Mouse (Mus musculus): ENCODE data around the gene Ppa1. TPM values are rescaled to one million over a fixed set of nuclear protein-coding genes. Genes with fewer than 3 reads are reported as not detected.

Ppa1 gene
- polyA plus RNA-seq, 1 experiment from 2014 or later, result 18.5 TPM

DNA sequence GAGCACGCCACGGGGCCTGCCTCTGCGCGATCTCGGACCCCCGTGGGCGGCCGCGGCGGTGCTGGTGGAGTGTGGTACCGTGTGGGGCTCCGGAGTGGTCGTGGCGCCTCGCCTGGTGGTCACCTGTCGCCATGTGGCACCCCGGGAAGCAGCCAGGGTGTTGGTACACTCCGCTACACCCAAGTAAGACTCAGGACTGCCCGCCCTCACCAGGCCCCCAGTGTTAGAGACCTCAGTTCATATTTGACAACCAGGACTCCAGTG is 48.1 kb downstream of the Ppa1 start:
- Histone ChIP-seq H3K79me2 (ENCODE audit: inconsistent target) (peaks cover 14% of the 10 kb centered on the region; the same call in 1 of the 2 replicates), H3K36me3 (ENCODE audit: inconsistent target) (peaks cover 7% of the 10 kb centered on the region), H3K4me3 (ENCODE audit: inconsistent target) (peak overlapping the region; percentile 8; the same call in 1 of the 2 replicates), H3K27ac (no peak overlapping the region)
- WGBS (ENCODE audit: missing documents), result 29% methylated on average over 8 of the region's 19 CpGs

DNA sequence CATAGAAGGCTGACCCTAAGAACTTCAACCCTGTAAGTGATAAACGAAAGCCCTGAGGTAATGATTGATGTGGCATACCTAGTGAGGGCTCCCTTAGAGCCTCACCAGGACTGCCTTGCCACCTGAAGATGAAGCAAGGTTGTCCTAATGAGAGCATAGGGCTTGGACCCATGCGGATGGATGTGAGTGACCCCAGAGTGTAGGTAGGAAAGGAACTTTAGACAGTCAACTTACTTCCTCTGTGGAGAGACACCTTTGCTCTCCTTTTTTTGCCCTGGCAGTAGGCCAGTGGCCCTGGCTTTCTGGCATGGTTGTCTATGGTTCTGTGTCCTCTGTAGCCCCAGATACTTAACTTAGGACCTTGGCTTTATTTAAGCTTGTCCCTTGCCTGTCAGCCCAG is 48.7 kb downstream of the Ppa1 start:
- H3K27ac ChIP-seq, result no peak overlapping the region
- peaks cover 7% of the 10 kb centered on the region; the same call in 1 of the 2 replicates for H3K36me3 ChIP-seq (ENCODE audit: inconsistent target)
- peak overlapping the region; percentile 8; the same call in 1 of the 2 replicates for H3K4me3 ChIP-seq (ENCODE audit: inconsistent target)

DNA sequence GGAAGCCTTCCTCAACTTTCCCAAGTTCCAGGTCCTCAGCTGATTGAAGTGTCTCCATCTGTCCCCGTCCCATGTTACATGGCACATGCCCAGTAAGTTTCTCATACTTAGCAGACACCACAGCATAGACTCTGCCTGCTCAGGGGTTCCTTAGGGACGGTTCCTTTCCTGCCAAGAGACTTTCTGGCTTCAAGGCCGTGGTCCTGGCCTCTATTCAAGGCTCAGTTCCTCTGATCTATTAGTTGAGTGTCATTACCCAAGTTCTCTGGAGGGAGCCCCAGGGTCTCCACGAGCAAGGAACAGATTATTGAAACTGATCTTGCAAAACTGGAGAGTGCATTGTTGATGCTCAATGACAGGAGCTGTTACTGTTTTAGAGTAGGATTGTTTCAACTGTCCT is 56.3 kb downstream of the Ppa1 start:
- Histone ChIP-seq H3K4me3 (ENCODE audit: inconsistent target) (no peak overlapping the region), H3K79me2 (ENCODE audit: inconsistent target) (no peaks in the 10 kb centered on the region), H3K27ac (no peak overlapping the region), H3K36me3 (ENCODE audit: inconsistent target) (peaks cover 18% of the 10 kb centered on the region; the same call in 1 of the 2 replicates)
- 90% methylated on average over 4 of the region's 4 CpGs for WGBS (ENCODE audit: missing documents)

More for the DNA sequence above, 48.7 kb downstream of the Ppa1 start:
- H3K79me2 ChIP-seq (ENCODE audit: inconsistent target), result peaks cover 14% of the 10 kb centered on the region; the same call in 1 of the 2 replicates
- 91% methylated on average over 2 of the region's 2 CpGs for WGBS (ENCODE audit: missing documents)

DNA sequence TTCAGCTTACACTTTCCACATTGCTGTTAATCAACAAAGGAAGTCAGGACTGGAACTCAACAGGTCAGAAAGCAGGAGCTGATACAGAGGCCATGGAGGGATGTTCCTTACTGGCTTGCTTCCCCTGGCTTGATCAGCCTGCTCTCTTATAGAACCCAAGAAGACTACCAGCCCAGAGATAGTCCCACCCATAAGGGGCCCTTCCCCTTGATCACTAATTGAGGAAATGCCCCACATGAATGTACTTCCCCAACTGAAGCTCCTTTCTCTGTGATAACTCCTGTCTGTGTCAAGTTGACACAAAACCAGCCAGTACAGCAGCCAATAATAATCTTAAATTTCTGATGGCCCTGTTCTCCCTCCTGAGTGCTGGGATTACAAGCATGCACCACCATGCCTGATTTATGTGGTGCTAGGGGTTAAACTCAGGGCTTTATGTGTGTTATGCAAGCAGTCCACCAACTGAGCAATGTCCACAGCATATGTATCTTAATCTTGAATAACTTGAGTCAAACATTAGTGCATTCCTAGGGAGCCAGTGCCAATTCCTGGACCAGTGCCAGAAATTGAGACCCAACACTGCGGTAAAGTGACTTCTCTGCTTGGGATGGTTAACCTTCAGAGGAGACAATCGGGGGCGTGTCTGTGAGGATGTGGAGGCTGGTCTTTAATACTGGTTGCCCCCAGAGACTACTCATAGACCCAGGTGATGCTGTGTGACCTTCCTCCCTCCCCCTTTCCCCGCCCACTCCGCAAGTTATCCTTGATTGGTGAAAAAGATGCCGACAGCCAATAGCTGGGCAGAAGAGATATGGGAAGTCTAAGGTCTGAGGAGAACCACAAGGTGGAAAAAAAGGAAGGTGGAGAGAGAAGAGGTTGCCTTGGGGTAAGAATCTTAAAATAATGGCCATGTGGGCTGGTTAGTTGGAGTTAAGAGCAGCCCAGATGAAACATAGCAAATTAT is 58.3 kb downstream of the Ppa1 start:
- H3K4me3 ChIP-seq (ENCODE audit: inconsistent target), result no peak overlapping the region
- H3K36me3 ChIP-seq (ENCODE audit: inconsistent target), result peaks cover 14% of the 10 kb centered on the region; the same call in 1 of the 2 replicates
- H3K27ac ChIP-seq, result no peak overlapping the region
- 91% methylated on average over 6 of the region's 6 CpGs for WGBS (ENCODE audit: missing documents)
- no peaks in the 10 kb centered on the region for H3K79me2 ChIP-seq (ENCODE audit: inconsistent target)

DNA sequence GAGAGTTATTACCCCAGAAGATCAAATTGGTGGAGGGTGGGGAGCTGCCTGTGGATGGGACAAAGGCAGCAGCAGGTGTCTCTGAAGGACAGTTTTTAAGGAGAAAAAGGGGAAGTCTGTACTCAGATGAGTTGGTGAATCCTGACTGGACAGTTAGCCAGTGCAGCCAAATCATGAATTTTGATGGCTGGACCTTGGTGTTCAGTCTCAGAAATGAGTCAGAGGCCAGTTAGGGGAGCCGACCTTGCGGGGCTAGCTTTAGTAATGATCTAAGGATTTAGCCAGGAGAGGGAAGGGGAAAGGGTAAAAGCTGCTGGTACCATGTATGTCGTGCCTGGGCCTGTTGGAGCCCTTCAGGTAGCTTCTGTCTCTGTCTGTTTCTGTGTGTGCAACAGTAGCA is 65.2 kb downstream of the Ppa1 start:
- Histone ChIP-seq H3K79me2 (ENCODE audit: inconsistent target) (no peaks in the 10 kb centered on the region; the same call in 1 of the 2 replicates), H3K36me3 (ENCODE audit: inconsistent target) (no peaks in the 10 kb centered on the region), H3K4me3 (ENCODE audit: inconsistent target) (no peak overlapping the region), H3K27ac (no peak overlapping the region)
- 85% methylated on average over 3 of the region's 3 CpGs for WGBS (ENCODE audit: missing documents)

DNA sequence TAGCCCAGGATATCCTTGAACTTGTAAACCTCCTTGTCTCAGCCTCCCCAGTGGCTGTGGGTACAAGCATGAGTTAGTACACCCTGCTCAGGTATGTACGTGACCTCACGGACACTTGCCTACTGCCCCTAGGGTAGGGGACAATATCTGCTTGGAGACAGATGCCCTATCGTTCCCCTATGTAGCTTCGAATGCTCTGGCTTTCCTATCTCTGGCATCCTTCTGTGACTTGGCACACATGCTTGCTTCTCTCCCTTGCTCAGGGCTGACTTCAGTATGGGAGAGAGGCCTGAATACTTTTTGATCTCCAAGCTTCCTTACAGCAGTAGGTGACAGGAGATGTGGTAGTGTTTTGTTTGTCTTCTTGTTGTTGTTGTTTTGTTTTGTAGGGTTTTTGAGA is 65.8 kb downstream of the Ppa1 start:
- Histone ChIP-seq H3K27ac (no peak overlapping the region), H3K36me3 (ENCODE audit: inconsistent target) (no peaks in the 10 kb centered on the region), H3K4me3 (ENCODE audit: inconsistent target) (no peak overlapping the region), H3K79me2 (ENCODE audit: inconsistent target) (no peaks in the 10 kb centered on the region; the same call in 1 of the 2 replicates)
- 98% methylated on average over 4 of the region's 4 CpGs for WGBS (ENCODE audit: missing documents)

DNA sequence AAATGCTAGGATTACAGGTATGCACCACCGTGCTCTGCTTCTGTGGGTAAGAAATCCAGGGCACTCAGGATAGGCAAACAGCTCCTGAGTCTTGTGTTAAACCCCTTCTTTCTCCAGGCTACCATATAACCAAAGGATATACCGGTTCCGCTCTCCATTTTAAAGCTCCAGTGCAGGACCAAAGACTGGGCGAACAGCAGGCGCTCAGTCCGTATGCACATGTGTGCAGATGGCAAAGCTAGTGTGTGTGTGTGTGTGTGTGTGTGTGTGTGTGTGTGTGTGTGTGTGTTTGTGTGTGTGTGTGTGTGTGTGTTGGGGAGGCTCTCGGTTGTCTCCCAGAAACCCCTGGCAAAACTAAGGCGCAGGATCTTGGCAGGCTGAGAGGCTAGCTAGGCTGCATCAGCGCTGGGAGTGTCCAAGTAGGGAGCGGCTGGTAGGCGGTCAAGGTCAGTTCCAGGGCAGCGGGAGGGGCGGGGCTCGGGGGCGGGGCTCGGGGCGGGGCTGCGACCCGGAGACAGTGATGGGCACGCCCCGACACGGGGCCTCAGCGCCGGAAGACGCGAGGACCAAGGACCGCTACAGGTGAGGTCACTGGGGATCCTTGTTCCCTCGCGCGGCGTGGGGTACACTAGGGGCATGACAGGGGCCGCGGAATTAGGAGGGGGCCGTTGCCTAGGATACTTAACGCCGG is 66.6 kb downstream of the Ppa1 start, which contains the start of gene Aifm2:
Aifm2 (plus strand) TSS at position 493 of the 691 bp plus-strand sequence.
- 16% methylated on average over 31 of the region's 36 CpGs for WGBS (ENCODE audit: missing documents)
- H3K36me3 ChIP-seq (ENCODE audit: inconsistent target), result no peaks in the 10 kb centered on the region
- peak within 1 kb of the TSS; percentile 82 for H3K4me3 ChIP-seq (ENCODE audit: inconsistent target)
- H3K79me2 ChIP-seq (ENCODE audit: inconsistent target), result no peaks in the 10 kb centered on the region; the same call in 1 of the 2 replicates
- peak within 1 kb of the TSS; percentile 38 for H3K27ac ChIP-seq

DNA sequence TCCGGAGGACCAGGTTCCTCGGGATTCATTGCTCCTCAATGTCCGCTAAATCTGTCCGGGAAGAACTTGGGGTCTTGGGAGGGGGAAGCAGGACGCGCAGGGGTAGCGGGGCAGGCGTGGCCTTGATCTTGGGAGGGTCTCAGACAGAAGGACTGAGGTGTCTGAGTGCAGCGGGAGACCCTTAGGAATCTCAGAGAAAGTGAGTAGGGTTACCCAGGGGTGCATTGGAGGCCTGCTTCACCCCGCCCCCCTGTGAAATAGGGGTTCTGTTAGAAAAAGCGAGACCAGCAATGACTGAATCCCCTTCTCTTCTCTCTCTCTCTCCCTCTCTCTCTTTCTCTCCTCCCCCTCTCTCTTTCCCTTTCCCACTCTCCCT is 67.1 kb downstream of the Ppa1 start:
- H3K36me3 ChIP-seq (ENCODE audit: inconsistent target), result no peaks in the 10 kb centered on the region
- H3K27ac ChIP-seq, result peak overlapping the region; percentile 38
- H3K4me3 ChIP-seq (ENCODE audit: inconsistent target), result peak overlapping the region; percentile 82
- 9% methylated on average over 11 of the region's 11 CpGs for WGBS (ENCODE audit: missing documents)
- no peaks in the 10 kb centered on the region; the same call in 1 of the 2 replicates for H3K79me2 ChIP-seq (ENCODE audit: inconsistent target)

DNA sequence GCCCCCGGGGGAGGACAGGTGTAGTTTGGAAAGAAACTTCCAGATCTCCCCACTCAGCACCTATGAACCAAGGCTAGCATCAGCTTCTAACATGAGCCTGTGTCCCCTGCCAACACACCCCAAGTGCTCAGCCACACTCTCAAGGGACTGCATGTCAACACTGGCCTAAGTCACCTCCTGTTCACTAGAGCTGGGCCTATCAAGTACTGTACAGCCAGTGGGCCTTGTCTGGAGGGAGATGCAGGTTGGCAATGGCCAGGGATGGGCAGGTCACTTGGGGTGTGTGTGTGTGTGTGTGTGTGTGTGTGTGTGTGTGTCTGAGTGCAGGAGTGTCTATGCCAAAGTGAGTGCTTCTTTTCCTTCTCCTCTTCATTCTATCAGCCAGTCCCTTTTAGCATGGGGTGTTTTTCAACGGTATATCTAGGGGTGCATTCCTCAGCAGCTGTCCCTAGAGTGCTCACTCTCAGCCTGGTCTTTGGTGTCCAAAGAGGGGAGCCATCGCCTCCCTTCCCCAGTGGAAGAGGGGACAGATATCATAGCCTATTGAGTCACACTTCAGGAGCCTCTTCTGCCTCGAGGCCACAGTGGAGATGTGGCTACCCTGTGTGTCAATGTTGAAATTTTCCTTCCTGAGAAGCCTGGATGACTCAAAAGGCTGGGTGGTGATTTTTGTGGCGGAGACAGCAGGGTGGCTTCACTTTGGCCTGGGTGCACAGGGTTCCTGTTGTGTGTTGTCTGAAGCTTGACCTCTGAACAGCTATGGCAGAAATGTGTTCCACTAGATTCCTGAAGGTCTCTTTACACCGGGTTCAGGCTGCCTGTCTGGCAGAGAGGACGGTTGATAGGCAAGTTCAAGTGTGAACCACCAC is 67.9 kb downstream of the Ppa1 start:
- H3K79me2 ChIP-seq (ENCODE audit: inconsistent target), result no peaks in the 10 kb centered on the region; the same call in 1 of the 2 replicates
- 63% methylated on average over 7 of the region's 7 CpGs for WGBS (ENCODE audit: missing documents)
- H3K36me3 ChIP-seq (ENCODE audit: inconsistent target), result no peaks in the 10 kb centered on the region
- peak overlapping the region; percentile 82 for H3K4me3 ChIP-seq (ENCODE audit: inconsistent target)
- 0 out of 2 replicates have a peak overlapping the region, but pooled peaks have one; percentile 38 for H3K27ac ChIP-seq

DNA sequence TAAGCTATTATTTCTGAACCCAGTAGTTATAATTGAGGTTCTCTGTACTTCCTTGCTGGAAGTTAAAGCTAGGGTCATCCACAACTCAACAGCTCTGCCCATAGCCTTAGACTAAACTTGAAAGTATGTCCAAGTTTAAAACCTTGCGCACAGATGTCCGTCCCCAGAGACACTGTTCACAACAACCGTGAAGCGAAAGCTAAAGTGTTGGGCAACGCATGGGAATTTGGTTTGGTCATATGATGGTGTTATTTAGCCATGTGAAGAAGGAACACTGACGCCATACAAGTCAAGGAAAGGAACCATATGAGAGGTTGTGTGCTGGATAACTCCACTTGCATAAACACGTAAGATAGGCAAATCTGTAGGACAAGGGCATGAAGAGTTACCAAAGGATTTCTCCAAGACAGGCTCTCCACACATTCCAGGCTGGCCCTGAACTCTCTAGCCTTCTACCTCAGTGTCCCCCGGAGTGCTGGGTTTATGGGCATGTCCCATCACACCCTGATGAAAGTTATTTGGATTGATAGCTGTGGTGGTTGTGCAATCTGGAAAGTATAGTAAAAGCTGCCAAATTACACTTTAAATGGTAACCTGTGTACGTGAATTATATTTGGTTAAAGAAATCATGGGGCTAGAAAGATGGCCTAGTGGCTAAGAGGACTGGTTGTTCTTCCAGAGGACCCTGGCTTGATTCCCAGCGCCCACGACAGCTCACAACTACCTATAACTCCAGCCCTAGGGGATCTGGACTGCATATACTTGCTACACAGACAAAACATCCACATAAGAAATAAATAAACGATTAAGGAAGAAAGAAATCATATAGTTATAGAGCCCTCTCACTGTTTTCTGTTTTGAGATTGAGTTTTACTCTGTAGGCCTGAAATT is 69.3 kb downstream of the Ppa1 start:
- Histone ChIP-seq H3K27ac (no peak overlapping the region), H3K36me3 (ENCODE audit: inconsistent target) (no peaks in the 10 kb centered on the region), H3K4me3 (ENCODE audit: inconsistent target) (no peak overlapping the region), H3K79me2 (ENCODE audit: inconsistent target) (no peaks in the 10 kb centered on the region; the same call in 1 of the 2 replicates)
- WGBS (ENCODE audit: missing documents), result 92% methylated on average over 12 of the region's 12 CpGs

DNA sequence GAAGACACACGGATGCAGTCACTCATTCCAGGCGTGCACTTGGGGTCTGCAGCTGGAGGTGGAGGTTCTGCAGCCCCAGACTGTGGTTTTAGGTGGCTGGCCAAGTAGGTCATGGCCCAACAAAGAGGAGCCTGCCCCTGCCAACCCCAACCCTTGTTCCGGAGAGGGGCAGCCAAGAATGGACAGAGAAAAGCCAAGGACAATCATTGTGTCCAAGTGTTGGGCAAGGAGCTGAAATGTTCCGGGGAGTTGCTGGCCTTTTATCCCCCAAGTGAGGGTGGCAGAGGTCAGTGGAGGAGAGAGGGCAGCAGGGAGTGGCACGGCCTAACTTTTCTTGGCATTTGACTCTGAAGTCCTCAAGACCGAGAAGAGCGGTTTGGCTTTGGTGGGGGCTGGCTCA is 72.0 kb downstream of the Ppa1 start:
- 94% methylated on average over 7 of the region's 7 CpGs for WGBS (ENCODE audit: missing documents)
- H3K36me3 ChIP-seq (ENCODE audit: inconsistent target), result no peaks in the 10 kb centered on the region
- no peaks in the 10 kb centered on the region; the same call in 1 of the 2 replicates for H3K79me2 ChIP-seq (ENCODE audit: inconsistent target)
- no peak overlapping the region for H3K4me3 ChIP-seq (ENCODE audit: inconsistent target)
- no peak overlapping the region for H3K27ac ChIP-seq

DNA sequence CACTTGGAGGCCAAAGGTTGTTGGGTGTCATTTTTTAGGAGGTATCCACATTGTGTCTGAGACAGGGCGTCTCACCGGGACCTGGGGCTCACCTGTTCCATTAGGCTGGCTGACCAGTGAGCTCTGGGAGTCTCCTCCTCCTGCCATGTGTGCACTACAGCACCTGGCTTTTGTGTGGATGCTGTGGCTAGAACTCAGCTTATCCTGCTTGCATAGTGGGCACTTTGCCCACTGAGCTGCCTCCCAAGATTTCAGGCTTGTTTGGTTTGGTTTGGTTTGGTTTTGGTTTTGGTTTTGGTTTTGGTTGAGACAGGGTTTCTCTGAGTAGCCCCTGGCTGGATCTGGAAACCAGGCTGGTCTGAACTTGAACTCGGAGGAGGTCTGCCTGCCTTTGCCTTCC is 73.9 kb downstream of the Ppa1 start:
- H3K36me3 ChIP-seq (ENCODE audit: inconsistent target), result 0 out of 2 replicates have a peak, but pooled peaks cover 6% of the 10 kb centered on the region
- H3K27ac ChIP-seq, result no peak overlapping the region
- no peak overlapping the region for H3K4me3 ChIP-seq (ENCODE audit: inconsistent target)
- no peaks in the 10 kb centered on the region; the same call in 1 of the 2 replicates for H3K79me2 ChIP-seq (ENCODE audit: inconsistent target)
- 89% methylated on average over 3 of the region's 3 CpGs for WGBS (ENCODE audit: missing documents)

DNA sequence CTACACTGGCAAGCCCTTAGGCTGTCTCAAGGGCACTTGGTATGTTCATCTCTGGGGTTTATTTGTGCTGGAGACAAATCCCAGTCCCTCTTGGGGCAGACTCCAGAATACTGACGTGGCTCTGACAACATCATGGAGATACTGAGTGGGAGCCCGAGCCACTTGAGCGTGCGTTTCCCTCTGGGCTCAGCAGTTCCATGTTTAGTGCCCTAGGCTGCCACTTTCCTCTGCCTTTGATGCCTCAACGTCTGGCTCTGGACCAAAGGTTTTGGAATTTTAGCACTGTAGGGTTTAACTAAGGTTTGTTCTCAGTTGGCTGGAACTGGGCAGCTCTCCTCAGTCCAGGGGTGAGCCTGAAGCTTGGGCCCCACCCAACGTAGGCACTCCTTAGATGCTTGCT is 74.9 kb downstream of the Ppa1 start:
- Histone ChIP-seq H3K4me3 (ENCODE audit: inconsistent target) (no peak overlapping the region), H3K27ac (no peak overlapping the region), H3K79me2 (ENCODE audit: inconsistent target) (no peaks in the 10 kb centered on the region; the same call in 1 of the 2 replicates), H3K36me3 (ENCODE audit: inconsistent target) (peaks cover 16% of the 10 kb centered on the region; the same call in 1 of the 2 replicates)
- WGBS (ENCODE audit: missing documents), result 94% methylated on average over 6 of the region's 6 CpGs

All from macrophage (primary cell).